Mouse (Mus musculus): ENCODE measurements around the gene Csf1.

DNA sequence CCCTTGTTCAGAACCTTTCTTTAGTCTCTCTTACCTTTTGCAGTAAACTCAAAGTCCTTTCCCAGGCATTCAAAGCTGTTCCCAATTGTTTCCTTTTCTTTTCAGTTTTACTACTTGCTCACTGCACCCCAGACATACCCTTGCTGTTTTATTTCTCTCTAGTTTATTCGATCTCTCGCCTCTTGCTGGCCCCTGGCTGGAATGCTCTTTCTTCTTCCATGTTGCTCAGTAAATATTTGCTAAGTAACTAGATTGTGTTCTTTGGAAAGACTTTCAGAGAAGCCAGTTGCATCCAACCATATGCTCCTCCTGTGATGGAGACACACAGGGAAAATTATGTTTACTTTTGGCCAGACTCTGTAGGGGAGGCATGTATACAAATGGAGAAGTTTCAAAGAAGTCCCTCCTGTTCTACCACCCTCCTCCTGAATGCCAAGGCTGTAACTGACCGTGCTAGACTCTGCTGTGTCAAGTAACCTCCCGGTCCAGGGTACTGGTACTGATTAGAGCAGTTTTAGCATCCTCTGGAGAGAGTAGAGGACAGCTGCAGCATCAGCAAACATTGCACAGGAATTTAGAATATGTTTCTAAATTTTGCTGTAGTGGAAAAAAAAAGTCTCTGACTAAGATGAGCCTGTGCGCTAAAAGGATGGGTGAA is 45.9 kb downstream of the Csf1 start:
- no peak for TF ChIP-seq CTCF (IDR thresholded peaks at IDR 0.05; ENCODE audit: insufficient read depth, low read depth, low read length)
- no peak for TF ChIP-seq POLR2A (IDR thresholded peaks at IDR 0.05; ENCODE audit: insufficient read depth, low read depth, low read length)

Data from olfactory bulb, adult 2 months (tissue).